Mouse (Mus musculus) stomach, postnatal 0 days (tissue): ENCODE data around the gene Blcap.

Experiments
- CTCF ChIP-seq: IDR thresholded peaks from 2 replicates; pipeline ENCODE4 v1.5.1; 2016; ENCODE audit warnings: antibody characterized with exemption, low read depth, mild to moderate bottlenecking, moderate library complexity
- EP300 ChIP-seq: optimal IDR thresholded peaks from 2 replicates; pipeline ENCODE3; 2016; ENCODE audit warnings: antibody characterized with exemption

DNA sequence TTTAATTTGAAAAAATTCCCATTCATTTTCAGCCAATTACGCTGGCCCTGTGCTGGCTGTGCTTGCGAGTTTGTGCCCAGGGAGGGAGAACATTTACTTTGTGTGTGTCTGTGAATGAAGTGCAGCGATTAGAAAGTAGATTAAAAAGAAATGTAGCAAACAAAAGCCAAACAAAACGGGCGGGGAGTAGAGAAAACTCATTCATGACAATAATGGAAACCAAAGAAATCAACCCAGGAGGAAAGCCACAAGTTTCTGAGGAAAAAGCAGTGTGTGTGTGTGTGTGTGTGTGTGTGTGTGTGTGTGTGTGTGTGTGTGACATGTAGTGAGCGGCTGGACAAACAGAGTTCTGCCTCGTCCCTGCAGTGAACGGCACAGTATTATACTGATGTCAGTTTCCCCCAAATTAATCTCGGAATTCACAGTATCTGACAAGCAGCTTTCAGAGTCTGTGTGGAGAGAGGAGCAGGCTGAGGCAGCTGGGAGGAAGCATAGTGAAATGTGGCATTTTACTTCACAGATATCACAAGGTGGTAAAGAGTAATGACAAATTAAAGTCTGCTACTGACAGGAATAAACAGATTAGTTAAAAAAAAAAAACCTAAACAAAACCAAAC is 30.0 kb downstream of the Blcap start:
- TF ChIP-seq CTCF, result no peak
- TF ChIP-seq EP300, result no peak
